In genomic region chr11:3514529-3515054, GRCm38 (mm10) we compare ENCODE assay signal across 8 mouse cellular contexts. TPM values are rescaled to one million over a fixed set of nuclear protein-coding genes. Genes with fewer than 3 reads are reported as not detected.
DNase-seq lines count a peak whose midpoint lies in the region; ATAC-seq lines count a peak whose summit lies in the region.

Gene Selenom, plus strand, starts transcription at chr11:3514684.

- intact Hi-C loops in gastrocnemius, postnatal 14 days (cut with DNase I; ENCODE audit: low total_unique reads): no loop called here
- intact Hi-C loops in left cerebral cortex, postnatal 10 days (cut with DNase I): loop anchor here (1.0 to 10.0 kb wide), 2 partner anchors 40 to 120 kb away; no protein-coding TSS in a partner anchor

- DNase-seq in adipocyte (ENCODE audit: low spot score): peak; percentile 90
- peak; percentile 91 for DNase-seq in embryo, embryonic 10 days (ENCODE audit: low spot score)
- peak; percentile 90 for DNase-seq in gastrocnemius, postnatal 14 days
- DNase-seq in left cerebral cortex, postnatal 10 days (ENCODE audit: extremely low spot score in 1 of 2, low spot score in 2 of 2): peak; percentile 85 to 92
- DNase-seq in right cerebral cortex, postnatal 25 days: peak; percentile 92
- peak; percentile 88 to 90 for DNase-seq in urinary bladder, postnatal 4 days (ENCODE audit: low spot score in 2 of 2)

- ATAC-seq in inflammation-experienced regulatory T-cells, adult 6 months: peak; percentile 66
- ATAC-seq in megakaryocyte-erythroid progenitor cell, adult 5-6 weeks (replicated peaks; ENCODE audit: low FRiP score, low TSS enrichment, poor library complexity, severe bottlenecking): peak; percentile 88

RNA-seq across cellular contexts. Expression of gene Selenom, which starts in this region (rescaled TPM):
- 10 to 100 TPM; 27.5 to 38.5 TPM for total RNA-seq in gastrocnemius, postnatal 14 days (2021)
- 10 to 100 TPM in 1 of 3 experiments, 1 to 10 TPM in 2; 5.6 to 20.7 (median 8.1) TPM for polyA plus RNA-seq in inflammation-experienced regulatory T-cells, adult 6 months (2017; shearing (Covaris generic))
- 100 to 1,000 TPM; 198 TPM for total RNA-seq in left cerebral cortex, postnatal 10 days (2021)
- total RNA-seq in megakaryocyte-erythroid progenitor cell, adult 5-6 weeks (2014; fragmentation: Nextera tagmentation): not detected in 2 replicates
- total RNA-seq in megakaryocyte-erythroid progenitor cell, adult 5-6 weeks (2017): not detected in 2 replicates

Comparison
In these comparisons a context has a peak if more than half of its experiments do, and no peak if none do; other contexts are left out.
1. Peak in every context shown above with its lines: DNase-seq and ATAC-seq.
2. RNA of gene Selenom (total RNA-seq): 198 TPM in left cerebral cortex, postnatal 10 days and 27.5 to 38.5 TPM in gastrocnemius, postnatal 14 days; not detected in megakaryocyte-erythroid progenitor cell, adult 5-6 weeks; every median in the first group is over 10 times any median in the second.
3. RNA of gene Selenom (total RNA-seq): 198 TPM in left cerebral cortex, postnatal 10 days; 27.5 to 38.5 TPM in gastrocnemius, postnatal 14 days; every median in the first group is over 4 times any median in the second.
4. Peak in ATAC-seq in megakaryocyte-erythroid progenitor cell, adult 5-6 weeks; RNA of the gene not detected or under 1 TPM.